Mouse (Mus musculus) urinary bladder, postnatal 14 days (tissue): ENCODE results near the gene Mxi1.
A peak's percentile ranks its signal among the peaks of the same experiment; 100 is the strongest.
"Not testable (repeated sequence)": the region's sequence is repeated elsewhere in the genome, so short reads cannot be mapped to it uniquely, and the experiment has no call there.

Experiments used
- DNase-seq: peaks from one replicate; pipeline ENCODE4 v3.0.0; 2021; ENCODE audit warnings: low spot score

Mxi1 gene

GRCm38 (mm10) chr19:53366057-53366775 is 55.9 kb downstream of the Mxi1 start:
- DNase-seq = no peak

- no peak for DNase-seq
Measured at GRCm38 (mm10) chr19:53366881-53367280, 56.6 kb downstream of the Mxi1 start.

GRCm38 (mm10) chr19:53369469-53370043 is 59.2 kb downstream of the Mxi1 start:
- peak; percentile 83 for DNase-seq

- no peak for DNase-seq
Measured at GRCm38 (mm10) chr19:53370233-53370632, 59.9 kb downstream of the Mxi1 start.

GRCm38 (mm10) chr19:53371666-53372065 is 61.3 kb downstream of the Mxi1 start, which contains the start of gene Gm10197:
Gene Gm10197 (minus strand): TSS chr19:53371766.
- DNase-seq = no peak

GRCm38 (mm10) chr19:53373570-53373969 is 63.3 kb downstream of the Mxi1 start:
- DNase-seq = no peak

GRCm38 (mm10) chr19:53375299-53375698 is 65.0 kb downstream of the Mxi1 start:
- no peak for DNase-seq

GRCm38 (mm10) chr19:53375816-53376215 is 65.5 kb downstream of the Mxi1 start:
- DNase-seq = no peak

GRCm38 (mm10) chr19:53377652-53378051 is 67.3 kb downstream of the Mxi1 start:
- DNase-seq = no peak

- no peak for DNase-seq
Measured at GRCm38 (mm10) chr19:53378421-53378820, 68.1 kb downstream of the Mxi1 start.

- DNase-seq = no peak
Measured at GRCm38 (mm10) chr19:53383336-53383735, 73.0 kb downstream of the Mxi1 start.

- DNase-seq = no peak
Measured at GRCm38 (mm10) chr19:53389417-53389816, 79.1 kb downstream of the Mxi1 start.

GRCm38 (mm10) chr19:53389851-53390431 is 79.6 kb downstream of the Mxi1 start:
- no peak for DNase-seq

GRCm38 (mm10) chr19:53390495-53391007 is 80.2 kb downstream of the Mxi1 start, which contains the start of gene Smndc1:
Gene Smndc1 (minus strand): TSS chr19:53390578.
- peak; percentile 100 for DNase-seq

GRCm38 (mm10) chr19:53391386-53391785 is 81.1 kb downstream of the Mxi1 start:
- no peak for DNase-seq

GRCm38 (mm10) chr19:53391787-53392186 is 81.5 kb downstream of the Mxi1 start:
- DNase-seq = no peak

- no peak for DNase-seq
Measured at GRCm38 (mm10) chr19:53392781-53393343, 82.5 kb downstream of the Mxi1 start.

- no peak for DNase-seq
Measured at GRCm38 (mm10) chr19:53393646-53394045, 83.3 kb downstream of the Mxi1 start.

GRCm38 (mm10) chr19:53394552-53394951 is 84.2 kb downstream of the Mxi1 start:
- DNase-seq = peak; percentile 34

- DNase-seq = not testable (repeated sequence)
Measured at GRCm38 (mm10) chr19:53394956-53395355, 84.6 kb downstream of the Mxi1 start.

- DNase-seq = not testable (repeated sequence)
Measured at GRCm38 (mm10) chr19:53395805-53396204, 85.5 kb downstream of the Mxi1 start.

GRCm38 (mm10) chr19:53397451-53398233 is 87.3 kb downstream of the Mxi1 start:
- no peak for DNase-seq
